In the genomic region with DNA sequence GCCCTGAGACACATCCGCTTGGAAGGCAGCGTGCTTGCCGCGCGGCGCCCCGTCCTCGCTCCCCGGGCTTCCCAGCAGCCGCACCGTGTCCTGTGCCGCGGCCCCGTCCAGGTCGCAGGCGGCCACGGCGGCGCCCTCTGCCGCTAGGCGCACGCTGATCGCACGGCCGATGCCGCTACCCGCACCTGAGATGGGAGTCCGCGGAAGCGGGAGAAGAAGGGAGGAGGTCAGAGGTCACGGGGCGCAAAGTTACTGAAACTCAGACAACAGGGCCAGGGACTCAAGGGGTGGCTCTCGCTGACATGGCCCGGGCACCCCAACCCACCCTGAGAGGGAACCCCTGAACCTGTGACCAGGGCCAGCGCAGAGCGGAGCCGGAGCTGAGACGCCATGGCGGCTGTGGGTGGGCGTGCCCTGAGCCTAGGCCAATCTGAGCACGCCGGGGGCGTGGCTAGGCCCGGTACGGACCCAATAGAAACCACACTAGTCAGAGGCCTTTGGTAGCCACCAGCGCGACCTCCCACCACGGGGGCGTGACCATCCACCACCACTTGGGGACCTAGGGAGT, we compare ENCODE assay signal across 8 mouse cellular contexts. TPM values are rescaled to one million over a fixed set of nuclear protein-coding genes. Genes with fewer than 3 reads are reported as not detected.
A peak's percentile ranks its signal among the peaks of the same experiment; 100 is the strongest.
DNase-seq lines count a peak whose midpoint lies in the region; ATAC-seq lines count a peak whose summit lies in the region.

A gene (minus strand): TSS at position 405 of the 568 bp plus-strand sequence.

- DNase-seq in WW6 (ENCODE audit: low read depth, low spot score), result peak; percentile 89
- DNase-seq in cerebellum, postnatal 4 days (ENCODE audit: low spot score in 2 of 2), result peak; percentile 76 to 91
- peak; percentile 93 for DNase-seq in gastrocnemius, adult 18-20 months (ENCODE audit: low spot score)
- peak; percentile 78 to 91 for DNase-seq in left cerebral cortex, adult 18-20 months (ENCODE audit: low spot score in 2 of 2)
- DNase-seq in right cerebral cortex, postnatal 10 days (ENCODE audit: low spot score in 2 of 2), result peak; percentile 95 to 97
- peak; percentile 89 for DNase-seq in urinary bladder, postnatal 25 days (ENCODE audit: low spot score)

- no peaks in the 10 kb centered on the region for H3K9me3 ChIP-seq in hindbrain, embryonic 16.5 days (ENCODE audit: control insufficient read depth, low read length)

- H3K36me3 ChIP-seq in hindbrain, embryonic 16.5 days (ENCODE audit: control insufficient read depth, insufficient read depth, low read length), result peaks cover 19% of the 10 kb centered on the region

- peak within 1 kb of the TSS; percentile 79 for H3K9ac ChIP-seq in hindbrain, embryonic 16.5 days (ENCODE audit: low read depth, low read length)

- peaks cover 62% of the 10 kb centered on the region for H3K4me1 ChIP-seq in hindbrain, embryonic 16.5 days (ENCODE audit: control insufficient read depth, insufficient read depth, low read depth, low read length)

- peak within 1 kb of the TSS; percentile 84 for H3K27ac ChIP-seq in hindbrain, embryonic 16.5 days (ENCODE audit: low read depth, low read length)

- H3K4me3 ChIP-seq in hindbrain, embryonic 16.5 days (ENCODE audit: low read length), result peak within 1 kb of the TSS; percentile 68

- H3K27me3 ChIP-seq in hindbrain, embryonic 16.5 days (replicated peaks; ENCODE audit: control insufficient read depth, insufficient read depth, low read length), result no peaks in the 10 kb centered on the region

- WGBS in hindbrain, embryonic 16.5 days, result 0% methylated on average over 49 of the region's 49 CpGs

- H3K4me2 ChIP-seq in hindbrain, embryonic 16.5 days (ENCODE audit: low read length), result peak within 1 kb of the TSS; percentile 90

- ATAC-seq in hindbrain, embryonic 16.5 days, result peak; percentile 73
- ATAC-seq in megakaryocyte, adult 5-6 weeks (ENCODE audit: poor library complexity, severe bottlenecking), result peak; percentile 57

RNA-seq across cellular contexts. Expression of the gene that starts here (rescaled TPM):
- 10 to 100 TPM; 80.3 to 82.1 TPM for total RNA-seq in gastrocnemius, adult 18-20 months (2021)
- polyA plus RNA-seq in hindbrain, embryonic 16.5 days (2015; fragmentation: Nextera tagmentation; extraction: Ambion mirVana), result 69.5 and 74.1 TPM in 2 replicates
- 10 to 100 TPM; 39.3 to 43.2 TPM for total RNA-seq in left cerebral cortex, adult 18-20 months (2021)
- 67.7 and 84.3 TPM in 2 replicates for total RNA-seq in megakaryocyte, adult 5-6 weeks (2015)
- 34.6 and 35.5 TPM in 2 replicates for total RNA-seq in megakaryocyte, adult 5-6 weeks (2017)

Comparison
In these comparisons a context has a peak if more than half of its experiments do, and no peak if none do; other contexts are left out.
1. Peak in every context shown above with its lines: DNase-seq, ATAC-seq, H3K4me3 ChIP-seq and H3K27ac ChIP-seq.